Mouse (Mus musculus): ENCODE results near the gene Lmf2. TPM values are rescaled to one million over a fixed set of nuclear protein-coding genes. Genes with fewer than 3 reads are reported as not detected.

Lmf2 gene
- total and polyA plus RNA-seq, 2 experiments from 2014 or later = 26.9 to 33.3 TPM

GRCm38 (mm10) chr15:89307461-89307860, 48.0 kb downstream of the Lmf2 start:
- Histone ChIP-seq H3K4me3 (ENCODE audit: low read depth, low read length) (no peak overlapping the region), H3K27me3 (ENCODE audit: control insufficient read depth, insufficient read depth, low read length) (no peaks in the 10 kb centered on the region), H3K4me1 (ENCODE audit: control insufficient read depth, insufficient read depth) (peaks cover 14% of the 10 kb centered on the region; the same call in 1 of the 2 replicates), H3K9ac (replicated peaks; ENCODE audit: low read depth, low read length) (no peak overlapping the region), H3K9me3 (replicated peaks; ENCODE audit: control insufficient read depth, low read length) (no peaks in the 10 kb centered on the region), H3K27ac (ENCODE audit: low read depth) (no peak overlapping the region), H3K4me2 (ENCODE audit: low read depth, low read length) (no peak overlapping the region), H3K36me3 (replicated peaks; ENCODE audit: control insufficient read depth, insufficient read depth, low read length) (peaks cover 43% of the 10 kb centered on the region)
- TF ChIP-seq EP300 (IDR thresholded peaks at IDR 0.05; ENCODE audit: low read depth) (no peak), CTCF (IDR thresholded peaks at IDR 0.05; ENCODE audit: low read depth) (no peak)
- DNase-seq (ENCODE audit: low spot score) (no peak), ATAC-seq (ENCODE audit: insufficient read depth, low read depth) (no peak)
- 89% methylated on average over 13 of the region's 13 CpGs for WGBS

GRCm38 (mm10) chr15:89305966-89306365, 49.5 kb downstream of the Lmf2 start:
- Histone ChIP-seq H3K27me3 (ENCODE audit: control insufficient read depth, insufficient read depth, low read length) (no peaks in the 10 kb centered on the region), H3K4me2 (ENCODE audit: low read depth, low read length) (no peak overlapping the region), H3K9ac (replicated peaks; ENCODE audit: low read depth, low read length) (no peak overlapping the region), H3K4me1 (ENCODE audit: control insufficient read depth, insufficient read depth) (peaks cover 14% of the 10 kb centered on the region; the same call in 1 of the 2 replicates), H3K9me3 (replicated peaks; ENCODE audit: control insufficient read depth, low read length) (no peaks in the 10 kb centered on the region), H3K27ac (ENCODE audit: low read depth) (no peak overlapping the region), H3K4me3 (ENCODE audit: low read depth, low read length) (no peak overlapping the region), H3K36me3 (replicated peaks; ENCODE audit: control insufficient read depth, insufficient read depth, low read length) (peaks cover 58% of the 10 kb centered on the region)
- 83% methylated on average over 1 of the region's 1 CpGs for WGBS
- TF ChIP-seq EP300 (IDR thresholded peaks at IDR 0.05; ENCODE audit: low read depth) (no peak), CTCF (IDR thresholded peaks at IDR 0.05; ENCODE audit: low read depth) (no peak)
- ATAC-seq (ENCODE audit: insufficient read depth, low read depth) (no peak), DNase-seq (ENCODE audit: low spot score) (no peak)

Small RNAs within 50 kb of the gene (microRNA-seq; reads per million reads assigned to microRNA genes)
- gene Mir6959 = 0.54 reads per million

Other genes starting within 250 kb of the Lmf2 start
- gene Tubgcp6, start 232.5 kb downstream of the Lmf2 start, total RNA-seq (2014; rRNA removed; ENCODE audit: low replicate concordance) = 17.2 and 26.9 TPM in 2 replicates
- 4.4 and 5.1 TPM in 2 replicates for gene Tubgcp6, start 232.5 kb downstream of the Lmf2 start, polyA plus RNA-seq (2015; fragmentation: Nextera tagmentation; extraction: Ambion mirVana)
- gene Hdac10, start 227.0 kb downstream of the Lmf2 start, total RNA-seq (2014; rRNA removed; ENCODE audit: low replicate concordance) = 14.9 and 17.4 TPM in 2 replicates
- 10.7 and 10.8 TPM in 2 replicates for gene Hdac10, start 227.0 kb downstream of the Lmf2 start, polyA plus RNA-seq (2015; fragmentation: Nextera tagmentation; extraction: Ambion mirVana)
- gene Mapk12, start 215.0 kb downstream of the Lmf2 start, total RNA-seq (2014; rRNA removed; ENCODE audit: low replicate concordance) = 7.1 and 55.2 TPM in 2 replicates
- 18.6 and 18.9 TPM in 2 replicates for gene Mapk12, start 215.0 kb downstream of the Lmf2 start, polyA plus RNA-seq (2015; fragmentation: Nextera tagmentation; extraction: Ambion mirVana)
- gene Mapk11, start 206.0 kb downstream of the Lmf2 start, total RNA-seq (2014; rRNA removed; ENCODE audit: low replicate concordance) = 1.0 and 4.9 TPM in 2 replicates
- 2.5 and 2.6 TPM in 2 replicates for gene Mapk11, start 206.0 kb downstream of the Lmf2 start, polyA plus RNA-seq (2015; fragmentation: Nextera tagmentation; extraction: Ambion mirVana)
- gene Plxnb2, start 174.9 kb downstream of the Lmf2 start, total RNA-seq (2014; rRNA removed; ENCODE audit: low replicate concordance) = 153 and 199 TPM in 2 replicates
- 51.6 and 54.5 TPM in 2 replicates for gene Plxnb2, start 174.9 kb downstream of the Lmf2 start, polyA plus RNA-seq (2015; fragmentation: Nextera tagmentation; extraction: Ambion mirVana)
- 15.2 and 19.2 TPM in 2 replicates for gene Dennd6b, start 159.2 kb downstream of the Lmf2 start, total RNA-seq (2014; rRNA removed; ENCODE audit: low replicate concordance)
- gene Dennd6b, start 159.2 kb downstream of the Lmf2 start, polyA plus RNA-seq (2015; fragmentation: Nextera tagmentation; extraction: Ambion mirVana) = 14.5 and 14.8 TPM in 2 replicates
- 65.1 and 98.4 TPM in 2 replicates for gene Ppp6r2, start 144.1 kb downstream of the Lmf2 start, total RNA-seq (2014; rRNA removed; ENCODE audit: low replicate concordance)
- 27.4 and 27.7 TPM in 2 replicates for gene Ppp6r2, start 144.1 kb downstream of the Lmf2 start, polyA plus RNA-seq (2015; fragmentation: Nextera tagmentation; extraction: Ambion mirVana)
- 113 and 147 TPM in 2 replicates for gene Sbf1, start 40.3 kb downstream of the Lmf2 start, total RNA-seq (2014; rRNA removed; ENCODE audit: low replicate concordance)
- gene Sbf1, start 40.3 kb downstream of the Lmf2 start, polyA plus RNA-seq (2015; fragmentation: Nextera tagmentation; extraction: Ambion mirVana) = 17.7 and 25.6 TPM in 2 replicates
- gene Adm2, start 32.9 kb downstream of the Lmf2 start, total RNA-seq (2014; rRNA removed; ENCODE audit: low replicate concordance) = not detected in 2 replicates
- not detected in 2 replicates for gene Adm2, start 32.9 kb downstream of the Lmf2 start, polyA plus RNA-seq (2015; fragmentation: Nextera tagmentation; extraction: Ambion mirVana)
- not detected in 2 replicates for gene Miox, start 21.3 kb downstream of the Lmf2 start, total RNA-seq (2014; rRNA removed; ENCODE audit: low replicate concordance)
- gene Miox, start 21.3 kb downstream of the Lmf2 start, polyA plus RNA-seq (2015; fragmentation: Nextera tagmentation; extraction: Ambion mirVana) = not detected in 2 replicates
- gene Ncaph2, start 60 bp upstream of the Lmf2 start, total RNA-seq (2014; rRNA removed; ENCODE audit: low replicate concordance) = 83.8 and 136 TPM in 2 replicates
- gene Ncaph2, start 60 bp upstream of the Lmf2 start, polyA plus RNA-seq (2015; fragmentation: Nextera tagmentation; extraction: Ambion mirVana) = 59.4 and 64.3 TPM in 2 replicates
- 29.0 and 30.6 TPM in 2 replicates for gene Sco2, start 18.2 kb upstream of the Lmf2 start, total RNA-seq (2014; rRNA removed; ENCODE audit: low replicate concordance)
- 8.1 and 9.4 TPM in 2 replicates for gene Sco2, start 18.2 kb upstream of the Lmf2 start, polyA plus RNA-seq (2015; fragmentation: Nextera tagmentation; extraction: Ambion mirVana)
- gene Tymp, start 21.4 kb upstream of the Lmf2 start, total RNA-seq (2014; rRNA removed; ENCODE audit: low replicate concordance) = 1.6 and 7.2 TPM in 2 replicates
- gene Tymp, start 21.4 kb upstream of the Lmf2 start, polyA plus RNA-seq (2015; fragmentation: Nextera tagmentation; extraction: Ambion mirVana) = 1.3 and 1.4 TPM in 2 replicates
- gene Odf3b, start 23.6 kb upstream of the Lmf2 start, total RNA-seq (2014; rRNA removed; ENCODE audit: low replicate concordance) = 0.46 TPM in 1 of 2 replicates, not detected in the other
- 0.67 and 1.7 TPM in 2 replicates for gene Odf3b, start 23.6 kb upstream of the Lmf2 start, polyA plus RNA-seq (2015; fragmentation: Nextera tagmentation; extraction: Ambion mirVana)
- gene Klhdc7b, start 29.3 kb upstream of the Lmf2 start, total RNA-seq (2014; rRNA removed; ENCODE audit: low replicate concordance) = not detected in 2 replicates
- gene Klhdc7b, start 29.3 kb upstream of the Lmf2 start, polyA plus RNA-seq (2015; fragmentation: Nextera tagmentation; extraction: Ambion mirVana) = not detected in 2 replicates
- not detected in 2 replicates for gene Syce3, start 54.8 kb upstream of the Lmf2 start, total RNA-seq (2014; rRNA removed; ENCODE audit: low replicate concordance)
- not detected in 2 replicates for gene Syce3, start 54.8 kb upstream of the Lmf2 start, polyA plus RNA-seq (2015; fragmentation: Nextera tagmentation; extraction: Ambion mirVana)
- 600 and 674 TPM in 2 replicates for gene Cpt1b, start 70.2 kb upstream of the Lmf2 start, total RNA-seq (2014; rRNA removed; ENCODE audit: low replicate concordance)
- gene Cpt1b, start 70.2 kb upstream of the Lmf2 start, polyA plus RNA-seq (2015; fragmentation: Nextera tagmentation; extraction: Ambion mirVana) = 400 and 412 TPM in 2 replicates
- gene C730034F03Rik, start 73.9 kb upstream of the Lmf2 start, total RNA-seq (2014; rRNA removed; ENCODE audit: low replicate concordance) = 0.12 TPM in 1 of 2 replicates, not detected in the other
- gene C730034F03Rik, start 73.9 kb upstream of the Lmf2 start, polyA plus RNA-seq (2015; fragmentation: Nextera tagmentation; extraction: Ambion mirVana) = 2.0 and 2.4 TPM in 2 replicates
- 0.08 and 2.4 TPM in 2 replicates for gene Gm44502, start 74.0 kb upstream of the Lmf2 start, total RNA-seq (2014; rRNA removed; ENCODE audit: low replicate concordance)
- gene Gm44502, start 74.0 kb upstream of the Lmf2 start, polyA plus RNA-seq (2015; fragmentation: Nextera tagmentation; extraction: Ambion mirVana) = 0.80 and 0.82 TPM in 2 replicates
- 64.5 and 78.3 TPM in 2 replicates for gene Chkb, start 74.2 kb upstream of the Lmf2 start, total RNA-seq (2014; rRNA removed; ENCODE audit: low replicate concordance)
- gene Chkb, start 74.2 kb upstream of the Lmf2 start, polyA plus RNA-seq (2015; fragmentation: Nextera tagmentation; extraction: Ambion mirVana) = 130 and 142 TPM in 2 replicates
- 0.84 TPM in 1 of 2 replicates, not detected in the other for gene Mapk8ip2, start 98.3 kb upstream of the Lmf2 start, total RNA-seq (2014; rRNA removed; ENCODE audit: low replicate concordance)
- 0.15 and 0.23 TPM in 2 replicates for gene Mapk8ip2, start 98.3 kb upstream of the Lmf2 start, polyA plus RNA-seq (2015; fragmentation: Nextera tagmentation; extraction: Ambion mirVana)
- 14.1 and 17.6 TPM in 2 replicates for gene Arsa, start 121.8 kb upstream of the Lmf2 start, total RNA-seq (2014; rRNA removed; ENCODE audit: low replicate concordance)
- 10.4 and 12.7 TPM in 2 replicates for gene Arsa, start 121.8 kb upstream of the Lmf2 start, polyA plus RNA-seq (2015; fragmentation: Nextera tagmentation; extraction: Ambion mirVana)
- gene Shank3, start 144.0 kb upstream of the Lmf2 start, total RNA-seq (2014; rRNA removed; ENCODE audit: low replicate concordance) = 17.1 and 26.5 TPM in 2 replicates
- 0.81 and 1.1 TPM in 2 replicates for gene Shank3, start 144.0 kb upstream of the Lmf2 start, polyA plus RNA-seq (2015; fragmentation: Nextera tagmentation; extraction: Ambion mirVana)
- gene Acr, start 212.7 kb upstream of the Lmf2 start, total RNA-seq (2014; rRNA removed; ENCODE audit: low replicate concordance) = not detected in 2 replicates
- 0.23 TPM in 1 of 2 replicates, not detected in the other for gene Acr, start 212.7 kb upstream of the Lmf2 start, polyA plus RNA-seq (2015; fragmentation: Nextera tagmentation; extraction: Ambion mirVana)
- gene Rabl2, start 236.3 kb upstream of the Lmf2 start, total RNA-seq (2014; rRNA removed; ENCODE audit: low replicate concordance) = 9.6 and 12.7 TPM in 2 replicates
- 9.2 and 10.3 TPM in 2 replicates for gene Rabl2, start 236.3 kb upstream of the Lmf2 start, polyA plus RNA-seq (2015; fragmentation: Nextera tagmentation; extraction: Ambion mirVana)